Mouse (Mus musculus) left cerebral cortex, postnatal 25 days (tissue): ENCODE data around the gene Col4a1. TPM values are rescaled to one million over a fixed set of nuclear protein-coding genes. Genes with fewer than 3 reads are reported as not detected.

Experiments used
- DNase-seq, 2 experiments: peaks; one replicate each; pipeline ENCODE4 v3.0.0; 2022; ENCODE audit warnings: low spot score in 2 of 2, mixed read lengths in 1 of 2
- intact Hi-C: fragments of 180-260 bp; cut with DNase I; formaldehyde crosslinking; loops from one replicate; pipeline ENCODE4 v1.15.1; 2025
- total RNA-seq, 2 experiments: library from RNA; stranded (reverse); gene quantifications; 2 replicates each; pipeline ENCODE4 v1.2.3; 2021

The Col4a1 gene
- total RNA-seq, 2 experiments from 2014 or later, result 55.5 to 63.1 TPM

- intact Hi-C loops, result no loop called here
- DNase-seq, result no peak
These were observed 21.9 kb upstream of the Col4a1 start for GRCm38 (mm10) chr8:11334493-11334892.

GRCm38 (mm10) chr8:11333746-11334145 lies 21.1 kb upstream of the Col4a1 start:
- DNase-seq, result no peak
- intact Hi-C loops, result no loop called here

- DNase-seq, result no peak
- intact Hi-C loops, result no loop called here
These were observed 18.9 kb upstream of the Col4a1 start for GRCm38 (mm10) chr8:11331561-11331960.

- DNase-seq, result no peak
These were observed 15.2 kb upstream of the Col4a1 start for GRCm38 (mm10) chr8:11327722-11328417.

GRCm38 (mm10) chr8:11327298-11327697 lies 14.7 kb upstream of the Col4a1 start:
- intact Hi-C loops, result no loop called here
- no peak for DNase-seq

More at GRCm38 (mm10) chr8:11327722-11328417, 15.2 kb upstream of the Col4a1 start:
- intact Hi-C loops, result no loop called here

GRCm38 (mm10) chr8:11324801-11325395 lies 12.3 kb upstream of the Col4a1 start:
- intact Hi-C loops, result no loop called here
- DNase-seq, result no peak

GRCm38 (mm10) chr8:11323681-11324080 lies 11.1 kb upstream of the Col4a1 start:
- DNase-seq, result no peak
- intact Hi-C loops, result no loop called here

GRCm38 (mm10) chr8:11322724-11323585 lies 10.3 kb upstream of the Col4a1 start:
- no peak for DNase-seq
- intact Hi-C loops, result no loop called here

- DNase-seq, result no peak
- intact Hi-C loops, result no loop called here
These were observed 9.2 kb upstream of the Col4a1 start for GRCm38 (mm10) chr8:11321841-11322240.

- intact Hi-C loops, result no loop called here
- DNase-seq, result no peak
These were observed 6.8 kb upstream of the Col4a1 start for GRCm38 (mm10) chr8:11319405-11319804.

- DNase-seq, result no peak
- intact Hi-C loops, result no loop called here
These were observed 3.5 kb upstream of the Col4a1 start for GRCm38 (mm10) chr8:11316118-11316517.

- DNase-seq, result no peak
- intact Hi-C loops, result no loop called here
These were observed 2.7 kb upstream of the Col4a1 start for GRCm38 (mm10) chr8:11315179-11315943.

- intact Hi-C loops, result loop anchor here (5.0 kb wide), 1 partner anchor 37 kb away; no protein-coding TSS in a partner anchor
- DNase-seq, result no peak
These were observed 2.0 kb upstream of the Col4a1 start for GRCm38 (mm10) chr8:11314613-11315012.

GRCm38 (mm10) chr8:11313176-11314111 lies 818 bp upstream of the Col4a1 start:
- DNase-seq, result peak; percentile 28 to 31
- intact Hi-C loops, result loop anchor here (5.0 kb wide), 1 partner anchor 36 kb away; no protein-coding TSS in a partner anchor

GRCm38 (mm10) chr8:11311681-11312348 lies 811 bp downstream of the Col4a1 start:
- intact Hi-C loops, result loop anchor here (1.0 to 5.0 kb wide), 2 partner anchors 35 to 70 kb away; no protein-coding TSS in a partner anchor
- DNase-seq, result peak; percentile 27

GRCm38 (mm10) chr8:11310049-11310448 lies 2.6 kb downstream of the Col4a1 start:
- intact Hi-C loops, result loop anchor here (5.0 kb wide), 1 partner anchor 33 kb away; no protein-coding TSS in a partner anchor
- no peak for DNase-seq

GRCm38 (mm10) chr8:11309226-11309625 lies 3.4 kb downstream of the Col4a1 start:
- DNase-seq, result no peak
- intact Hi-C loops, result no loop called here

GRCm38 (mm10) chr8:11308570-11308998 lies 4.0 kb downstream of the Col4a1 start:
- intact Hi-C loops, result no loop called here
- no peak for DNase-seq
